In the genomic region with DNA sequence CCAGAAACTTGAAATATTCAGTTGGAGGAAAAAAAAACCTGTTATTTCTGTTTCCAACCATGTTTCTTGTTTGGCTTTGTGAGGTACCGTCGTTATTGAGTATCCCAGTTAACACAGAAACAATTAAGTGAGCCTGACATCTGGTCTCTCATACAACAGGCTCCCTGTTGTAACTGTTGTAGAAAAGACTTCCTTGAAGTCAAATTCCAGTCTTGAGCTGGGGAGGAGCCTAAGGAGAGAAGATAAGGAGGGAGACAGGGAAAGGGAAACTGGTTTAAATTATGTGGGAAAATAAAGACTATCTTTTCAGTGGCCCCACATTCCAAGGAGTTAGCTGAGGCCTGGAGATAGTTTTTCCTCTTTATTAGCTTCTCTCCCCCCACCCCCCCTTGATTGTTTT, we compare ENCODE assay signal across 27 mouse cellular contexts. TPM values are rescaled to one million over a fixed set of nuclear protein-coding genes. Genes with fewer than 3 reads are reported as not detected.
A peak's percentile ranks its signal among the peaks of the same experiment; 100 is the strongest.
DNase-seq lines count a peak whose midpoint lies in the region; ATAC-seq and TF ChIP-seq lines count a peak whose summit lies in the region.
"Had no signal": no experiment of that assay in that cellular context is flagged by ENCODE, and none has a peak within 500 bp of the region (broad histone marks: within the 10 kb centered on the region; RNA-seq: fewer than 3 reads in every experiment).

No protein-coding gene starts in this region.

- 44% methylated on average over 2 of the region's 2 CpGs for WGBS in heart, embryonic 12.5 days
- 26% methylated on average over 2 of the region's 2 CpGs for WGBS in lung, postnatal 0 days
- 14% methylated on average over 2 of the region's 2 CpGs for WGBS in intestine, postnatal 0 days

- no peak overlapping the region for H3K9ac ChIP-seq in heart, embryonic 12.5 days
- no peak overlapping the region for H3K9ac ChIP-seq in lung, postnatal 0 days (replicated peaks; ENCODE audit: low read depth)
- H3K9ac ChIP-seq in intestine, postnatal 0 days (ENCODE audit: low read depth, low read length): no peak overlapping the region
- H3K9ac ChIP-seq: forebrain, embryonic 13.5 days; hindbrain, embryonic 14.5 days had no signal

- intact Hi-C loops in heart, postnatal 25 days (cut with DNase I): no loop called here

- TF ChIP-seq CTCF in lung, postnatal 0 days (IDR thresholded peaks at IDR 0.05): no peak
- TF ChIP-seq CTCF in intestine, postnatal 0 days (IDR thresholded peaks at IDR 0.05; ENCODE audit: low read depth): no peak

- TF ChIP-seq EP300 in lung, postnatal 0 days (IDR thresholded peaks at IDR 0.05): no peak

- no peak overlapping the region for H3K4me3 ChIP-seq in heart, embryonic 12.5 days
- H3K4me3 ChIP-seq in lung, postnatal 0 days (ENCODE audit: low read depth, low read length): no peak overlapping the region
- H3K4me3 ChIP-seq in intestine, postnatal 0 days (ENCODE audit: low read depth, low read length): no peak overlapping the region
- H3K4me3 ChIP-seq: forebrain, embryonic 10.5 days; forebrain, embryonic 13.5 days had no signal

- H3K27me3 ChIP-seq in heart, embryonic 12.5 days (replicated peaks): no peaks in the 10 kb centered on the region
- H3K27me3 ChIP-seq in lung, postnatal 0 days (replicated peaks; ENCODE audit: insufficient read depth, low read length): no peaks in the 10 kb centered on the region
- no peaks in the 10 kb centered on the region for H3K27me3 ChIP-seq in intestine, postnatal 0 days (replicated peaks; ENCODE audit: control insufficient read depth, insufficient read depth, low read length)
- H3K27me3 ChIP-seq: CH12.LX; forebrain, embryonic 13.5 days; Patski had no signal

- peaks cover 4% of the 10 kb centered on the region; the same call in 1 of the 2 replicates for H3K36me3 ChIP-seq in heart, embryonic 12.5 days
- H3K36me3 ChIP-seq in lung, postnatal 0 days (ENCODE audit: insufficient read depth, low read length): no peaks in the 10 kb centered on the region
- peaks cover 3% of the 10 kb centered on the region for H3K36me3 ChIP-seq in intestine, postnatal 0 days (ENCODE audit: control insufficient read depth, insufficient read depth)
- H3K36me3 ChIP-seq: forebrain, embryonic 10.5 days; G1E had no signal

- H3K4me2 ChIP-seq in heart, embryonic 12.5 days: no peak overlapping the region
- H3K4me2 ChIP-seq in lung, postnatal 0 days (replicated peaks; ENCODE audit: low read depth, low read length): no peak overlapping the region
- H3K4me2 ChIP-seq in intestine, postnatal 0 days (replicated peaks; ENCODE audit: low read depth): peak overlapping the region; percentile 45
- H3K4me2 ChIP-seq: forebrain, embryonic 13.5 days; heart, embryonic 11.5 days; hindbrain, embryonic 14.5 days had no signal

- H3K27ac ChIP-seq in heart, embryonic 12.5 days (ENCODE audit: poor library complexity, severe bottlenecking): peak overlapping the region; percentile 43; the same call in 1 of the 2 replicates
- H3K27ac ChIP-seq in lung, postnatal 0 days (ENCODE audit: low read length): no peak overlapping the region
- peak overlapping the region; percentile 41; the same call in 1 of the 2 replicates for H3K27ac ChIP-seq in intestine, postnatal 0 days (ENCODE audit: low read depth, low read length)
- H3K27ac ChIP-seq: forebrain, embryonic 10.5 days; forebrain, embryonic 13.5 days; hindbrain, embryonic 14.5 days; hindbrain, postnatal 0 days had no signal

- DNase-seq in heart, postnatal 25 days (ENCODE audit: low spot score): no peak
- DNase-seq in lung, postnatal 0 days (ENCODE audit: low spot score): peak; percentile 19
- DNase-seq in lung, postnatal 25 days (ENCODE audit: low spot score): no peak
- DNase-seq in cerebellum, adult 9-10 months: no peak
- DNase-seq: adrenal gland, postnatal 10 days; adrenal gland, postnatal 36 days; cerebellum, adult 11 months; cerebellum, adult 2 months; cerebellum, postnatal 10 days; cerebellum, postnatal 36 days; embryo, embryonic 11 days; gastrocnemius, postnatal 10 days; gastrocnemius, postnatal 36 days; heart, postnatal 4 days had no signal

- H3K4me1 ChIP-seq in heart, embryonic 12.5 days (replicated peaks): peaks cover 2% of the 10 kb centered on the region
- no peaks in the 10 kb centered on the region for H3K4me1 ChIP-seq in lung, postnatal 0 days (ENCODE audit: insufficient read depth, low read depth, low read length)
- peaks cover 10% of the 10 kb centered on the region for H3K4me1 ChIP-seq in intestine, postnatal 0 days (replicated peaks; ENCODE audit: control insufficient read depth, insufficient read depth, low read length)
- H3K4me1 ChIP-seq: forebrain, embryonic 13.5 days had no signal

- no peak for ATAC-seq in heart, embryonic 12.5 days (ENCODE audit: insufficient number of reproducible peaks, low FRiP score)
- no peak for ATAC-seq in lung, postnatal 0 days
- peak; percentile 73 for ATAC-seq in intestine, postnatal 0 days
- no peak for ATAC-seq in cerebellum, adult (ENCODE audit: insufficient number of reproducible peaks, low FRiP score, low TSS enrichment)
- ATAC-seq: forebrain, embryonic 13.5 days; forebrain, embryonic 16.5 days; hindbrain, postnatal 0 days; inflammation-experienced regulatory T-cells, adult 6 months; Patski had no signal

- H3K9me3 ChIP-seq in heart, embryonic 12.5 days (replicated peaks): no peaks in the 10 kb centered on the region
- H3K9me3 ChIP-seq in lung, postnatal 0 days (ENCODE audit: low read length): no peaks in the 10 kb centered on the region
- H3K9me3 ChIP-seq in intestine, postnatal 0 days (ENCODE audit: control insufficient read depth): no peaks in the 10 kb centered on the region
- H3K9me3 ChIP-seq: forebrain, embryonic 10.5 days; forebrain, embryonic 13.5 days had no signal

RNA-seq across cellular contexts. Expression of a gene that starts 14.2 kb away (rescaled TPM):
- 8.8 and 9.6 TPM in 2 replicates for polyA plus RNA-seq in heart, embryonic 12.5 days (2016; fragmentation: Nextera tagmentation; extraction: Ambion mirVana)
- total RNA-seq in heart, postnatal 25 days (2021): 10 to 100 TPM; 11.6 to 13.2 TPM
- polyA plus RNA-seq in lung, postnatal 0 days (2015; fragmentation: Nextera tagmentation; extraction: Ambion mirVana): 6.8 and 7.6 TPM in 2 replicates
- 4.4 and 4.6 TPM in 2 replicates for polyA plus RNA-seq in intestine, postnatal 0 days (2015; fragmentation: Nextera tagmentation; extraction: Ambion mirVana)
- polyA plus RNA-seq: G1E had no signal
